Mouse (Mus musculus): ENCODE results near the gene Etl4. TPM values are rescaled to one million over a fixed set of nuclear protein-coding genes. Genes with fewer than 3 reads are reported as not detected.

Gene Etl4
- polyA plus RNA-seq (2015; fragmentation: Nextera tagmentation; extraction: Ambion mirVana) = 27.7 and 32.2 TPM in 2 replicates

DNA sequence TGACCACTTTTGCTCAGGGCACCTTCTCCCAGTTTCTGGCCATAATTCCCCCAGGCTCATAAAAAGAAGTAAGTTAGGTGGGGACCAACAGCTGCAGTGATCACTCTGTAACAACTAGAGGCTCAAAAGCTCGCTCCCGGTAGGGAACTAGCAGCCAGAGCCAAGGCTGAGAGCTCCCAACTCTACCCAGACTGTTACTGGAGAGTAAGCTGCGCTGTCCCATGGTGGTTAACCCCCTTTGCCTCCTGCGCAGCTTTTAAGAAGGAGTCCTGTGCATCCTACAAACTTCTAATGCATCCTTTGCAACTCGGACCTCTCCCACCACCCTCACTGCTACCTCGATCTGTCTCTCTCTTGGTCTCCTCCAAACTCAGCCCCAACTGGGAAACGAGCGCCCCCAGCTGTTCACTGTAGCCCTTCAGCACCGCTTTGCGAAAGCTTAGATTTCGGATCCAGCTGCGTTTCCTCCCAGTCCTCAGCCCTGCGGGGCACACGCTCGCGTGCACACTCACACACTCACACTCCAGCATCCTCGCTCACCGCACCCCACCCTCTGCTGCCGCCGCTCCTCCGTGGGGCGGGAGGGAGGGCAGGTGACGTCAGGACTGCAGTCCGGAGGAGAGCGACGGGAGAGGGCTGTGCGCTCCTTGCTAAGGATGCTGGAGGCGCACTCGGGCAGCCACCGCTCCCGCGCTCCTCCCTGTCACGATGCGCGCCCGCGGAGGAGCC is at the start of gene Etl4:
Gene Etl4 (plus strand): TSS at position 610 of the 729 bp plus-strand sequence.
- Histone ChIP-seq H3K27me3 (replicated peaks; ENCODE audit: control insufficient read depth, insufficient read depth, low read length) (peaks cover 24% of the 10 kb centered on the region), H3K27ac (ENCODE audit: low read length) (no peak within 1 kb of the TSS), H3K4me3 (ENCODE audit: low read length) (peak within 1 kb of the TSS; percentile 54), H3K9ac (ENCODE audit: low read depth, low read length) (peak within 1 kb of the TSS; percentile 49; the same call in 1 of the 2 replicates), H3K4me1 (ENCODE audit: control insufficient read depth, insufficient read depth, low read length) (peaks cover 10% of the 10 kb centered on the region; the same call in 1 of the 2 replicates), H3K9me3 (ENCODE audit: control insufficient read depth, low read length) (no peaks in the 10 kb centered on the region), H3K4me2 (ENCODE audit: low read depth, low read length) (peak within 1 kb of the TSS; percentile 90), H3K36me3 (ENCODE audit: control insufficient read depth, insufficient read depth, low read length) (no peaks in the 10 kb centered on the region)
- ATAC-seq = peak; percentile 90
- WGBS = under 1% methylated on average over 37 of the region's 37 CpGs

DNA sequence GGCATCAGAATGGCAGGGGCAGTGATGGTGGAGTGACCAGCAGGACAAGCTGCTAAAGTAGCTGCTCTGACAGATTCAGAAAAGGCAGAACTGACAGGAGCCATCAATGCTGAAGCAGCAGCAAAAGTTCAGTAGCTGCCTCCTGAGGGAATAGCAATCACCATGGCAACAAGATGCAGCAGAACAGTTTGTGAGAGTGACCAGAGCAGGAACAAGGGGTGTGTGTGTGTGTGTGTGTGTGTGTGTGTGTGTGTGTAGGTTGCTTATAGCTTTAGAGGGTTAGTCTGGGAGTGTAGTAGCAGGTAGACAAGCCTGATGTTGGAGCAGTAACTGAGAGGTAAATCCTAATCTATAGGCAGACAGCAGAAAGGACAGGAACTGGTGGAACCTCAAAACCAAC is 40.4 kb upstream of the Etl4 start:
- Histone ChIP-seq H3K4me3 (ENCODE audit: low read length) (no peak overlapping the region), H3K9me3 (ENCODE audit: control insufficient read depth, low read length) (no peaks in the 10 kb centered on the region), H3K27ac (ENCODE audit: low read length) (no peak overlapping the region), H3K9ac (ENCODE audit: low read depth, low read length) (no peak overlapping the region), H3K27me3 (replicated peaks; ENCODE audit: control insufficient read depth, insufficient read depth, low read length) (no peaks in the 10 kb centered on the region), H3K4me1 (ENCODE audit: control insufficient read depth, insufficient read depth, low read length) (no peaks in the 10 kb centered on the region), H3K36me3 (ENCODE audit: control insufficient read depth, insufficient read depth, low read length) (no peaks in the 10 kb centered on the region), H3K4me2 (ENCODE audit: low read depth, low read length) (no peak overlapping the region)
- no peak for ATAC-seq

DNA sequence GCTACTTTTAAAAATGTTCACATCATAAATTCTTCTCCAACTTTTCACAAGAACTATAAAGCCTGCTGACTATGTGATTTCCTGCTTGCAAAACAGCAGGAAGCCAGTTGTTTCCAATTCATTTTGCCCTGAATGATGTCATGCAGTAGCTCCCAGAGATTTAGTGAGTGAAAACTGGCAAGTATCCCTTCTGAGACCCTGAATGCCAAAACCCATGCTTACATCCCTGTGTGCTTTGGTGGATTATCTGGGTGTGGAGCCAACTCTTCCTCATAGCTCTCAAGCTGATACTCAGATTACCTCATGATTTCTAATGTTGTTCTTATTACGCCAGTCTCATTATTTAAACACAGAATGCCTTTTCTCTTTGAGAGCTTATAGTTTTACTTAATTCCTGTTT is 37.7 kb upstream of the Etl4 start:
- WGBS = 94% methylated on average over 1 of the region's 1 CpGs
- H3K9ac ChIP-seq (ENCODE audit: low read depth, low read length) = no peak overlapping the region
- H3K4me2 ChIP-seq (ENCODE audit: low read depth, low read length) = no peak overlapping the region
- H3K36me3 ChIP-seq (ENCODE audit: control insufficient read depth, insufficient read depth, low read length) = no peaks in the 10 kb centered on the region
- no peak for ATAC-seq
- H3K27me3 ChIP-seq (replicated peaks; ENCODE audit: control insufficient read depth, insufficient read depth, low read length) = no peaks in the 10 kb centered on the region
- no peak overlapping the region for H3K4me3 ChIP-seq (ENCODE audit: low read length)
- no peak overlapping the region for H3K27ac ChIP-seq (ENCODE audit: low read length)
- no peaks in the 10 kb centered on the region for H3K9me3 ChIP-seq (ENCODE audit: control insufficient read depth, low read length)
- H3K4me1 ChIP-seq (ENCODE audit: control insufficient read depth, insufficient read depth, low read length) = no peaks in the 10 kb centered on the region

DNA sequence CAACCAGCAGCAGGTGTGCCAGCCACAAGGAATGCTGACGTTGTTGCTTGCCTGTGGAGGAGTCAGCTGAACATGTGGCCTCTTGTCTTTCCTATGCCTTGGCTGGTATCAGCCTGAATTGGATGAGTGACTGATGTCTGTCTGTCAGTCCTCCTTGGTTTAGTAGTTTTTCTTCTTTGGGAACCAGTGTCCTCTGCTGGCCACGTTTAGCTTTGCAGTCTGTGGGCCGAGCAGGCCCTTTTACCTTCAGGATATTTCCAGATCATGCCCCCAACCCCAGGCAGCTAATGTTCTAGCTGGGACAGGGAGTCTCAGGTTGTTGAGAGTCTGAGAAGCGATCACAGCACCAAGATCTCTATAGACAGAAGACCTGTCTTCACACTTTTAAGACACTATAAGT is 18.7 kb upstream of the Etl4 start:
- Histone ChIP-seq H3K4me2 (ENCODE audit: low read depth, low read length) (no peak overlapping the region), H3K4me1 (ENCODE audit: control insufficient read depth, insufficient read depth, low read length) (no peaks in the 10 kb centered on the region), H3K27me3 (replicated peaks; ENCODE audit: control insufficient read depth, insufficient read depth, low read length) (no peaks in the 10 kb centered on the region), H3K4me3 (ENCODE audit: low read length) (no peak overlapping the region), H3K36me3 (ENCODE audit: control insufficient read depth, insufficient read depth, low read length) (no peaks in the 10 kb centered on the region), H3K9me3 (ENCODE audit: control insufficient read depth, low read length) (no peaks in the 10 kb centered on the region), H3K27ac (ENCODE audit: low read length) (no peak overlapping the region), H3K9ac (ENCODE audit: low read depth, low read length) (no peak overlapping the region)
- ATAC-seq = no peak
- 44% methylated on average over 4 of the region's 4 CpGs for WGBS

DNA sequence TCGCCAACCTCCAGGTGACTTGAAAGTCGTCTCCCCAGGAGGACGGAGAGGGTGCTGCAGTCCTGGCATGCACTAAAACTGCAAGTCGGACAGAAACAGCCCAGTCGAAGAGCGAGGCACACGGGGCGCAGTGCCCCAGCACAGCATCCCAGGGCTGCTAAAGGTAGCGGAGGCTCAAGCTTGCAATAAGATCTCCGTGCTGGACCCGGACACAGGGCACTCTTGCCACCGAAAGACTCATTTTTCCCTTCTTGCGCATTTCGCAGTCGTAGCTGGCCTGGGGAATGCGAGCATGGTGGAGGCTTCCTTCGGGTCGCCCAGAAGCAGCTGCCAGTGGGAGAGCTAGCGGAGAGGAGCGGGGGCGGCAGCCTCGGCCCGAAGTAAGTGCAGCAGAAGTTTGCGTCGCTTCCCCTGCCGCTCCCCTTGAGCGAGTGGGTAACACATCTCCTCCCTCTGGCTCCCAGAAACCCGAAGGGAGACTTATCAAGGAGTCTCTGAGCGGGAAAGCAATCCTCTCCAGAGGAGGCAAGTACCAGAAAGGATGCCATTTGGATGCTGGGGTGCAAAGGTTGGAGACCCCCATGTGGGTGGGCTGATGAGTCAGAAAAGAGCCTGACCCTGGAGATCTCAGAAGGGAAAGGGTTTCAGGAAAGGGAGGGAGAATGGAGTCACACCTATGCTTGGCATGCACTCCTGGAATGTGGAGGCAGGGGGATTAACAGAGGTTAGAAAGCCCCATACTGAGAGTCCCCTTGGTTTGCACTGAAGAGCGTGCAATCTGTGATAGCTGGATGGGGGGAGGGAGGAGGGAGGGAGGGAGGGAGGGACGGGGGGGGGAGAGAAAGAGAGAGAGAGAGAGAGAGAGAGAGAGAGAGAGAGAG is 560 bp downstream of the Etl4 start:
- peaks cover 10% of the 10 kb centered on the region; the same call in 1 of the 2 replicates for H3K4me1 ChIP-seq (ENCODE audit: control insufficient read depth, insufficient read depth, low read length)
- no peaks in the 10 kb centered on the region for H3K9me3 ChIP-seq (ENCODE audit: control insufficient read depth, low read length)
- under 1% methylated on average over 31 of the region's 31 CpGs for WGBS
- ATAC-seq = peak; percentile 50; the same call in 1 of the 2 replicates
- peak overlapping the region; percentile 49; the same call in 1 of the 2 replicates for H3K9ac ChIP-seq (ENCODE audit: low read depth, low read length)
- H3K4me2 ChIP-seq (ENCODE audit: low read depth, low read length) = peak overlapping the region; percentile 90
- H3K27me3 ChIP-seq (replicated peaks; ENCODE audit: control insufficient read depth, insufficient read depth, low read length) = peaks cover 24% of the 10 kb centered on the region
- no peak overlapping the region for H3K27ac ChIP-seq (ENCODE audit: low read length)
- H3K4me3 ChIP-seq (ENCODE audit: low read length) = peak overlapping the region; percentile 54
- no peaks in the 10 kb centered on the region for H3K36me3 ChIP-seq (ENCODE audit: control insufficient read depth, insufficient read depth, low read length)

DNA sequence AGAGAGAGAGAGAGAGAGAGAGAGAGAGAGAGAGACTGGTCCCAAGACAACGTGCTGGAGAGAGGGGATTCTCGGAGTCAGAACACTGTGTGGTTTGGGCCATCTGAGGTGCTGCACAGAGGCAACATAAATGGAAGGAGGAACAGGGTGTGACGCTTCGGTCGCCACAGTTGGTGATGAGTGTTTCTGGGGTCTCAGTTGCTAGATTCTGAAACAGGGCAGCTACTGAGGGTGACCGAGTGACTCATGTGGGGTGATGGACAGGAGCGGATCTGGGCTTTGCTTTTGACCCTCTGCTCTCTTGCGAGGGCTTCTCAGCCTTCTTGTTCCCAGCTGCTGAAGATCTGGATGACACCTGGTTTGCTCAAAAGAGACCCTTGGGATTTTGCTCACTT is 1.2 kb downstream of the Etl4 start:
- H3K4me2 ChIP-seq (ENCODE audit: low read depth, low read length) = no peak overlapping the region
- ATAC-seq = no peak
- H3K4me3 ChIP-seq (ENCODE audit: low read length) = no peak overlapping the region
- H3K27ac ChIP-seq (ENCODE audit: low read length) = no peak overlapping the region
- WGBS = 7% methylated on average over 8 of the region's 8 CpGs
- H3K4me1 ChIP-seq (ENCODE audit: control insufficient read depth, insufficient read depth, low read length) = peaks cover 10% of the 10 kb centered on the region; the same call in 1 of the 2 replicates
- peaks cover 24% of the 10 kb centered on the region for H3K27me3 ChIP-seq (replicated peaks; ENCODE audit: control insufficient read depth, insufficient read depth, low read length)
- H3K9me3 ChIP-seq (ENCODE audit: control insufficient read depth, low read length) = no peaks in the 10 kb centered on the region
- H3K36me3 ChIP-seq (ENCODE audit: control insufficient read depth, insufficient read depth, low read length) = no peaks in the 10 kb centered on the region
- H3K9ac ChIP-seq (ENCODE audit: low read depth, low read length) = no peak overlapping the region

DNA sequence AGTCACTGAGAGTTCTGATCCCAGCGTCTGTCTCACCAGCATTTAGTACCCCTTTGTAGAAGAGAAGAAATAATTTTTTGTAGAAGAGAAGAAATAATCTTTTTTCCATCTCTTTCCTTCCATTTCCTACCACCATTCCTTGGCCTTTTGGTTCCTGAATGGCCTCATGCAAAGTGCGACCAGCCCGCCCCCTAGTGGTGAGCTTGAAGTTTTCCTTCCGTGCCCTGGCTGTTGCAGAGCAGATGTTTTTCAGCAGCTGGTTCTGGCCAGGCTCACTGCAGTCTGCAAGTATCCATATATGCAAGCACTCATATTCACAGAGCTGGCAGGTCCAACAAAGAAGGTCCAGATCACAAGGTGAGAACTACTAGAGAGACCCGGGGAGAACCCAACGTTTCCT is 9.6 kb downstream of the Etl4 start:
- H3K4me2 ChIP-seq (ENCODE audit: low read depth, low read length) = no peak overlapping the region
- H3K4me3 ChIP-seq (ENCODE audit: low read length) = no peak overlapping the region
- no peaks in the 10 kb centered on the region for H3K27me3 ChIP-seq (replicated peaks; ENCODE audit: control insufficient read depth, insufficient read depth, low read length)
- WGBS = 30% methylated on average over 6 of the region's 6 CpGs
- H3K9ac ChIP-seq (ENCODE audit: low read depth, low read length) = no peak overlapping the region
- H3K27ac ChIP-seq (ENCODE audit: low read length) = no peak overlapping the region
- H3K9me3 ChIP-seq (ENCODE audit: control insufficient read depth, low read length) = no peaks in the 10 kb centered on the region
- no peaks in the 10 kb centered on the region for H3K4me1 ChIP-seq (ENCODE audit: control insufficient read depth, insufficient read depth, low read length)
- H3K36me3 ChIP-seq (ENCODE audit: control insufficient read depth, insufficient read depth, low read length) = no peaks in the 10 kb centered on the region
- ATAC-seq = no peak

DNA sequence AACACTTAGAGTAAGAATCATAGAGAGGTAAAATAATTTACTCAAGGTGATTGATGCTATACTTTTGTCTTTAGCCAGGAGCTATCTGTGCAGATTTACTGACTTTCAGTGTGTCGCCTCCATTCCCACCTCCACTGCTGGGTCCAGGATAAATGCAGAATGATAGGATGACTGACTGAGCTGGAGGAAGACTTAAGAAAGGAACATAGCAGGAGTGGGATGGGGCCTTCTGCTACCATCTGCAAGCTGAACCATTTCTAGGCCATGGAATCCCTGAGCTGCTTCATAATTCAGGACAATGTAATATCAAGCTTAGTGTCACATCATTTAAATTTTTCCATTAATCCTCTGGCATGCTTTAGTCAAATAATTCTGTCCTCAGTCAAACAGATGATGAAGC is 20.4 kb downstream of the Etl4 start:
- ATAC-seq = no peak
- Histone ChIP-seq H3K9ac (ENCODE audit: low read depth, low read length) (no peak overlapping the region), H3K4me1 (ENCODE audit: control insufficient read depth, insufficient read depth, low read length) (no peaks in the 10 kb centered on the region), H3K36me3 (ENCODE audit: control insufficient read depth, insufficient read depth, low read length) (no peaks in the 10 kb centered on the region), H3K4me3 (ENCODE audit: low read length) (no peak overlapping the region), H3K9me3 (ENCODE audit: control insufficient read depth, low read length) (no peaks in the 10 kb centered on the region), H3K27me3 (replicated peaks; ENCODE audit: control insufficient read depth, insufficient read depth, low read length) (no peaks in the 10 kb centered on the region), H3K4me2 (ENCODE audit: low read depth, low read length) (no peak overlapping the region), H3K27ac (ENCODE audit: low read length) (no peak overlapping the region)
- 86% methylated on average over 1 of the region's 1 CpGs for WGBS

DNA sequence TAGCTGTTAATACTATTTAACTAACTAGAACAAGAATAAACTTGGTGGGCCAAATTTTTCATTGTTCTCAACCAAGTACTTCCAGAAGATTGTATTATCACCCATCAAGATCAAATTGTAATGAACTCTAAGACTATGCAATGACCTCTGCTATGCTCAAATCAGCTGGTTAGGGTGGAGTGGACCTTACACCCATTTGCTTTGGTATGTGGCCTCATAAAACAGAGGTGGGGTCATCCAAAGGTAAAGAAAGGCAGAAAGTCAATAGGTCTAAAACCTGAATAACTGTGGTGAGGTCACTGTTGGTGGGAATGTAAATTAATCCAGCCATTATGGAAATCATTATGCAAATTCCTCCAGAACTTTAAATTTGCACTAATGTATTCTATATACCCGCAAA is 24.3 kb downstream of the Etl4 start:
- no peak overlapping the region for H3K27ac ChIP-seq (ENCODE audit: low read length)
- no peaks in the 10 kb centered on the region for H3K36me3 ChIP-seq (ENCODE audit: control insufficient read depth, insufficient read depth, low read length)
- H3K4me3 ChIP-seq (ENCODE audit: low read length) = no peak overlapping the region
- H3K27me3 ChIP-seq (replicated peaks; ENCODE audit: control insufficient read depth, insufficient read depth, low read length) = no peaks in the 10 kb centered on the region
- ATAC-seq = peak; percentile 77
- H3K4me2 ChIP-seq (ENCODE audit: low read depth, low read length) = no peak overlapping the region
- H3K9ac ChIP-seq (ENCODE audit: low read depth, low read length) = no peak overlapping the region
- WGBS = 85% methylated on average over 1 of the region's 1 CpGs
- H3K4me1 ChIP-seq (ENCODE audit: control insufficient read depth, insufficient read depth, low read length) = no peaks in the 10 kb centered on the region
- no peaks in the 10 kb centered on the region for H3K9me3 ChIP-seq (ENCODE audit: control insufficient read depth, low read length)

All from intestine, embryonic 16.5 days (tissue).